Mouse (Mus musculus) forebrain, embryonic 10.5 days (tissue): Measurements from ENCODE around the gene Sys1. TPM values are rescaled to one million over a fixed set of nuclear protein-coding genes. Genes with fewer than 3 reads are reported as not detected.

Experiments used
- DNase-seq: peaks from one replicate; pipeline ENCODE4 v3.0.0-alpha.2; 2017; ENCODE audit warnings: low spot score; ENCODE audit errors: extremely low spot score
- H3K27ac ChIP-seq: fragments of 300-500 bp; sonication (generic); 2 replicates; pipeline ENCODE4 v1.5.1; 2016; ENCODE audit warnings: mild to moderate bottlenecking
- H3K27me3 ChIP-seq: fragments of 300-500 bp; sonication (generic); 2 replicates; pipeline ENCODE4 v1.6.1; 2016; ENCODE audit warnings: mild to moderate bottlenecking; ENCODE audit not compliant: poor library complexity, severe bottlenecking
- H3K36me3 ChIP-seq: fragments of 300-500 bp; sonication (generic); replicated peaks from 2 replicates; pipeline ENCODE4 v1.6.1; 2016; ENCODE audit warnings: mild to moderate bottlenecking, moderate library complexity
- H3K4me1 ChIP-seq: fragments of 300-500 bp; sonication (generic); 2 replicates; pipeline ENCODE4 v1.6.1; 2016
- H3K4me3 ChIP-seq: fragments of 300-500 bp; sonication (generic); 2 replicates; pipeline ENCODE4 v1.5.1; 2016; ENCODE audit warnings: mild to moderate bottlenecking, moderate library complexity
- H3K9me3 ChIP-seq: fragments of 300-500 bp; sonication (generic); 2 replicates; pipeline ENCODE4 v1.6.1; 2016; ENCODE audit warnings: mild to moderate bottlenecking, moderate library complexity
- WGBS: fragments of 180-500 bp; shearing (Covaris S2); methylation state at CpG from one replicate; pipeline ENCODE4 v1.1.7; 2016; 5-methylcytosine and 5-hydroxymethylcytosine counted together
- polyA plus RNA-seq: library from polyadenylated mRNA; unstranded; fragments of >200 nt; fragmentation: Nextera tagmentation; extraction: Ambion mirVana; gene quantifications from 2 replicates; pipeline ENCODE4 v1.2.1, GENCODE M21; 2016

The Sys1 gene
- polyA plus RNA-seq, 1 experiment from 2014 or later, result 59.5 TPM

DNA sequence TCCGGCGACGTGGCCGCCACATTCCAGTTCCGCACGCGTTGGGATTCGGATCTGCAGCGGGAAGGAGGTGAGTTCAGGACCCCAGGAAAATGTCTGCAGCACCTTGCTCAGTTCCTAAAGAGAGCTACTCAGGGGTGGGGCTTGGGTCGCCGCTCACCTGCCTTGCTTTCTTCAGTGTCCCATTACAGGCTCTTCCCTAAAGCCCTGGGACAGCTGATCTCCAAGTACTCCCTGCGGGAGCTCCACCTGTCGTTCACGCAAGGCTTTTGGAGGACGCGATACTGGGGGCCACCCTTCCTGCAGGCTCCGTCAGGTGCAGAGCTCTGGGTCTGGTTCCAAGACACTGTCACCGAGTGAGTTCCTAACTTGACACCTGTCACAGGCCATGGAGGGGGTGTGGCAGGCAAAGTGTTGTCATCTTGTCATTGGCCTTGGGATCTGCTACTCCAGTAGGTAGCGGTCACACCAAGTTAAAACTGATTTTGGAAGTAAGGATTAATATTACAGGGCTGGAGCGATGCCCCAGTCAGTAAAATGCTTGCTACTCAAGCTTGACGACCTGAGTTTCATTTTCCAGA, 41.0 kb downstream of the Sys1 start:
- DNase-seq, result no peak
- H3K4me1 ChIP-seq, result peaks cover 20% of the 10 kb centered on the region
- peaks cover 35% of the 10 kb centered on the region for H3K36me3 ChIP-seq
- H3K4me3 ChIP-seq, result peak overlapping the region; percentile 77
- 5% methylated on average over 21 of the region's 21 CpGs for WGBS
- peak overlapping the region; percentile 86 for H3K27ac ChIP-seq
- no peaks in the 10 kb centered on the region for H3K27me3 ChIP-seq
- H3K9me3 ChIP-seq, result no peaks in the 10 kb centered on the region

DNA sequence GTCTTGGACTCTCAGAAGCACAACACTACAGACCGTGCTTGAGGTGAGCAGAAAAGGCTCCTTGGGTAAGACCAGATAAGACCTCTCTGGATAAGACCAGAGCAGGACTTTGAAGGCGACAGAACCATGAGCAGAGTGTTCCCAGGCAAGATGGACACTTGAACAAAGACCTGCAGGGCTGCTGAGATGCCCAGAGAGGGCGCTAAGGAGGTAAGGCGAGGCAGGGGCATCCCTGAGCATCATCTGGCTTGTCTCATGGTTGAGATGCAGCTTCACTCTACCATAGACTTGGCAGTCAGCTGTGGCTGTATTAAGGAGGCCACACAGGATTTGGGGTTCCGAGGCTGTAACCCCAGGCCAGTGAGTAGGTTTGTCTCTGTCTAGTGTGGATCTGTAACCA, 42.6 kb downstream of the Sys1 start:
- Histone ChIP-seq H3K27me3 (no peaks in the 10 kb centered on the region), H3K9me3 (peaks cover 5% of the 10 kb centered on the region; the same call in 1 of the 2 replicates), H3K4me1 (peaks cover 20% of the 10 kb centered on the region), H3K36me3 (peaks cover 51% of the 10 kb centered on the region), H3K27ac (no peak overlapping the region), H3K4me3 (no peak overlapping the region)
- no peak for DNase-seq
- 75% methylated on average over 5 of the region's 5 CpGs for WGBS

DNA sequence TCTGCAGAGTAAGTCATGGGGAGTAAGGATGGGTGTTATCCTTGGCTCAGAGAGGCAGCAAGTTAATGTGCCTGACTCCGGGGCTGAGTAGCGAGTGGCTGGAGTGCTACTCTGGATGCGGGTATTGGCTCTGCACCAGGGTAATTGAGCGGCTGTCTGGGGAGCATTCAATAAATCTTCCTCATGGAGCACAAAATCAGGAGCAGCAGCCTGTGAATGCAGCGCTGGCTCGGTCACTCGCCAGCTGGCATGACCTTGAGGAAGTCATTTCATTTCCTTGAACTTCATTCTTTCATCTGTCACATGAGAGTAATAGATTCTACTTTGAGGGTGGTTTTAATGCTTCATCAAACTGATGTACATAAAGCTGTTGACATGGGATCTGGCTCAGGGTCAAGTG, 43.7 kb downstream of the Sys1 start:
- no peaks in the 10 kb centered on the region for H3K27me3 ChIP-seq
- peaks cover 20% of the 10 kb centered on the region for H3K4me1 ChIP-seq
- no peak overlapping the region for H3K4me3 ChIP-seq
- 96% methylated on average over 7 of the region's 7 CpGs for WGBS
- peaks cover 63% of the 10 kb centered on the region for H3K36me3 ChIP-seq
- no peak overlapping the region for H3K27ac ChIP-seq
- no peak for DNase-seq
- peaks cover 12% of the 10 kb centered on the region; the same call in 1 of the 2 replicates for H3K9me3 ChIP-seq

DNA sequence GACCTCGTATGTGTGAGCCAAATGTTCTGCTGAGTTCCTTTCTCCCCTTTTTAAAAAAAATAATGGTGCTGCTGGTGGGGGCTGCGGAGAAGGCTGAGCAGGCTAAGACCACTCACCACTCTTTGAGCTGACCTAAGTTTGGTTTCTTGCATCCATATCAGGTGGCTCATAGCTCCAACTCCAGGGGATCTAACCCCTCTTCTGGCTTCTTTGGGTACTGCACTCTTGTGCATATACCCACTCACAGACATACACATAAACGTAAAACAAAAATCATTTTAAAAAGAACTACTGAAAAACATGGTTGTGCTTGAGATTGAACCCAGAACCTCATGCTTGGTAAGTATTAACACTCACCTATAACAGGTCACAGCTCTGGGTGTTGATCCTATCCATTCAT, 48.2 kb downstream of the Sys1 start:
- Histone ChIP-seq H3K4me3 (no peak overlapping the region), H3K9me3 (peaks cover 12% of the 10 kb centered on the region; the same call in 1 of the 2 replicates), H3K4me1 (no peaks in the 10 kb centered on the region), H3K36me3 (peaks cover 81% of the 10 kb centered on the region), H3K27me3 (no peaks in the 10 kb centered on the region), H3K27ac (no peak overlapping the region)
- 90% methylated on average over 3 of the region's 3 CpGs for WGBS
- DNase-seq, result no peak

DNA sequence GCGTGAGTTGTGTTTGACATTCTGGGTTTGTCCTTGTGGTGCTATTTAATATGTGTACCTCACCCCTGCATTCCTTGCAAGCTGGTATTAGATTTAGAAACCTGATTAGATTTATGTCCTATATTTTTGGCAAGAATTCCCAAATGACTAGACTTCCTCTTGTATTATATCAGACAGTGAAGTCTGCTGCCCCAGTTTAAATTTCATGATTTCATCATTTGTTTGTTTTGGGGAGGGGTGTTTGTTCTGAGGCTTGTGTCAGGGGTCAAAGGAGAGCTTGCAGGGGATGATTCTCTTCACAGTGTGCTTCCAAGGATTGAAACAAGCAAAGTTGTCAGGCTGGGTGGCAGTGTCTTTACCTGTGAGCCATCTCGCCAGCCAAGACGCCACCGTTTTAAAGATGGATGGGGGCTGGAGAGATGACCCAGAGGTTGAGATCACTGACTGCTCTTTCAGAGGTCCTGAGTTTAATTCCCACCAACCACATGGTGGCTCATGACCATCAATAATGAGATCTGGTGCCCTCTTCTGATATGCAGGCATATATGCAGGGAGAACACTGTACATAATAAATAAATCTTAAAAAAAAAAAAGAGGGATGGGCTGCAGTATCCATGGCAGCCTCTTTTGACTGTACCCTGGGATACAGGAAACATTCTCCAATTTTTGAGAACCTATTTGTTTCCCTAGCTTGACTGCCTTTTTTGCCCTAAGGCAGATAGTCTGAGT, 49.0 kb downstream of the Sys1 start:
- 95% methylated on average over 4 of the region's 4 CpGs for WGBS
- peaks cover 72% of the 10 kb centered on the region for H3K36me3 ChIP-seq
- peaks cover 12% of the 10 kb centered on the region; the same call in 1 of the 2 replicates for H3K9me3 ChIP-seq
- H3K4me3 ChIP-seq, result no peak overlapping the region
- H3K27me3 ChIP-seq, result no peaks in the 10 kb centered on the region
- H3K4me1 ChIP-seq, result no peaks in the 10 kb centered on the region
- DNase-seq, result no peak
- H3K27ac ChIP-seq, result no peak overlapping the region

DNA sequence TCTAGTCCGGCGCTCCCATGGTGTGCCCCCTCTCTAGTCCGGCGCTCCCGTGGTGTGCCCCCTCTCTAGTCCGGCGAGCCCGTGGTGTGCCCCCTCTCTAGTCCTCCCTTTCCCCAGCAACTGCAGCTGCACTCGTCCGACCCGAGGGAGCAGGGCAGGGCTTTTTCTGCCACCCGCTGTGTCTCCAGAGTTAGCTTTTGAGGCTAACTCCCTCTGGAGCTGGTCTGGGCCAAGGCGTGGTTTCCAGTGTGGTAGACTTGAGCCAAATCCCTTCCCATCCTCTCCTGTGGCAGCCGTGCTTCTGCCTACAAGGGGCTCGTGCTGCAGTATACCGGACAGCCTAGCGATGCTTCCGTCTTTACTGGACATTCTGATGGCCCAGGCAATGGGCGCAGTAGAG, 51.0 kb downstream of the Sys1 start:
- Histone ChIP-seq H3K9me3 (peaks cover 12% of the 10 kb centered on the region; the same call in 1 of the 2 replicates), H3K27ac (no peak overlapping the region), H3K27me3 (no peaks in the 10 kb centered on the region), H3K4me1 (no peaks in the 10 kb centered on the region), H3K4me3 (no peak overlapping the region), H3K36me3 (peaks cover 52% of the 10 kb centered on the region)
- 86% methylated on average over 19 of the region's 19 CpGs for WGBS
- DNase-seq, result no peak

DNA sequence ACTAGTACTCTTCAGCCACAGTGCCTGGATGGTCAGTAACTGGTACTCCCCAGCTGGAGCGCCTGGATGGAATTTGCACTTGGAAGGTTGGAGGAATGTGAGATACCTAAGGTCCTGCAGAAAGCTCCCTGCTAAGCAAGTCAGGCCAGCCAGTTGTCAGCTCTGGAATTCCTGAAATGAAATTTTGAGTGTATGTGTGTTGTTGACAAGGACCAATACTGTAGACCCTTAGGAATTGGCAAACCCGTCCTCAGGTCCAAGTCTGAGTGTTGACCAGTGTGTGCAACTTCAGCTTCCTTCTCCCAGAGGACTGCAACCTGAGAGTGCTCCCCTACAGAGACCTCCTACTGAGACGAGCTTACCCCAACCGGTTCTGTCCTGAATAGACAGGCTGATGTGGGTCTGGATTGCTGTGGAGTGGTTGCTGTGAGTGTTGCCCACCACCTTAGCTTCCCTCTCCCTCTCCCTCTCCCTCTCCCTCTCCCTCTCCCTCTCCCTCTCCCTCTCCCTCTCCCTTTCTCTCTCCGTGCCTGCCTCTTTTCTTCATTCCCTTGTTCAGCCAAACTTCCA, 53.9 kb downstream of the Sys1 start:
- 55% methylated on average over 5 of the region's 5 CpGs for WGBS
- Histone ChIP-seq H3K4me1 (no peaks in the 10 kb centered on the region), H3K27ac (no peak overlapping the region), H3K9me3 (no peaks in the 10 kb centered on the region), H3K36me3 (peaks cover 23% of the 10 kb centered on the region), H3K4me3 (no peak overlapping the region), H3K27me3 (no peaks in the 10 kb centered on the region)
- DNase-seq, result no peak

DNA sequence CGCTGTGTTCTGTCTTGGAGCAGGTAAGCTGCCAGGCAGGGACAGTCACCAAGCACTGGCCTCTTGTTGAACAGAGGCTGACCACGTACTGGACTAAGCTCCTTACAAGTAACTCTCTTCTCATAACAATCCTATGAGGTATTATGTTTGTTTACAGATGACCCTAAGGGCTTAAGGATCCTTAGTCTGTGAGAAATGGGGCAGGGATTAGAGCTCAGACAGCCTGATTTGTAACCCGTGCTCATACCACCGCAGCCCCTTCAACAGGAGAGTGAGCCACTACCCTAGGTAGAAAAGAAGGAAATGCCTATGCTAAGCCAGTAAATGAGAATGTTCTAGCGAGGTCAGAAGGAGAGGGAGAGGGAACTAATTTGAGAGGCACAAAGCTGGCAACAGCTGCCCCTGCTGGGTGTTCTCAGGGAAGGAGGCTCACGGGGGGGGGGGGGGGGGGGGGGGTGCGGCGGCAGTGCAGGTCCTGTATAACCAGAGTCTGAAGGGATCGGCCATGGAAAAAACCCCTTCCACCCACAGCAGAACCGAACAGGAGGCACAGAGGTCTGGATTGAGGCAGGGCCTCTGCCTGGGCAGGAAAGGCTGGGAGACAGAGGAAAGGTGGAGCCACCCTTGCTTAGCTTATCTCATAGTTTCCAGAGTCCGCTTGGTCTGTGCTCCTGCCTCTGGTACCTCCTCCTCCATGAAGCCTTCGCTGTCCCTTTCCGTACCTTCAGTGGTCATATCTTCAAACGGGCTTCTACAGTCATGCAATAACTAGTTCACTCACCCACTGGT, 55.6 kb downstream of the Sys1 start:
- no peak overlapping the region for H3K27ac ChIP-seq
- H3K36me3 ChIP-seq, result peaks cover 7% of the 10 kb centered on the region
- H3K4me1 ChIP-seq, result no peaks in the 10 kb centered on the region
- no peaks in the 10 kb centered on the region for H3K9me3 ChIP-seq
- H3K4me3 ChIP-seq, result no peak overlapping the region
- H3K27me3 ChIP-seq, result no peaks in the 10 kb centered on the region
- DNase-seq, result no peak
- WGBS, result 65% methylated on average over 11 of the region's 14 CpGs

DNA sequence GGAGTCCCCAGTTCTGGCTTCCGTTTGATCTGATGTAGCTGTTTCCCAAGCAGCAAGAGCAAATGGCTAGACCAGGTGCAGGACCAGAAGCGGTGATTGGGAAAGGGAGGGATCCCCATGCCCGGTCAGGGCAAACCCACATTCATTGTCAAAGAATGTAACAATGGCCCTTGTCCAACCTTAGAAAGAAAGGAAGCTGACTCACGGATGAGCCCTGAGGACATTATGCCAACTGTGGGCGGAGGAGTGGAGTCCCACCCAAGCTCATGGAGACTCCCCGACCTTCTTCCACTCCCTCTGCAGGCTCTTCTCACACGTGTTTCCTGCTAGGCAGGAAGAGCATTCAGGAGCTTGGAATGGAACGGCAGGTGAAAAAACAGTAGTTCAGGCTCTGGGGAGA, 56.6 kb downstream of the Sys1 start:
- H3K4me1 ChIP-seq, result no peaks in the 10 kb centered on the region
- DNase-seq, result no peak
- no peaks in the 10 kb centered on the region for H3K9me3 ChIP-seq
- no peaks in the 10 kb centered on the region for H3K36me3 ChIP-seq
- WGBS, result 78% methylated on average over 8 of the region's 8 CpGs
- no peak overlapping the region for H3K27ac ChIP-seq
- H3K4me3 ChIP-seq, result no peak overlapping the region
- no peaks in the 10 kb centered on the region for H3K27me3 ChIP-seq

DNA sequence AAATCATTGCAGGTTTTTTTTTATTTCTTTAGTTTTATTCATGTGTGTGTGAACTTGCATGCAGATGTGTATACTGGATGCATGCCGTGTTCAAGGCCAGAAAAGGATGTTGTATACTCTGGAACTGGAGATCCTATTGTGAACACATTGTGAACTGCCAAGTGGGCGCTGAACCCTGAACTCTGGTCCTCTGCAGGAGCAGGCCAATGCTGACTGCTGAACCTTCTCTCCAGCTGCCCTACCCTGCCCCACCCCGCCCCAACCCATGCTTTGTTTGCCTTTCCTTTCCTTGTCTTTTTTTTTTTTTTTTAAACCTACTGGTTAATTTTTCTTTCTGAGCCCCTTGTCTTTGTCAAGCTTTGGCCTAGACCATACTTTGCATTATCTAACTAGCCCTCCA, 58.2 kb downstream of the Sys1 start:
- Histone ChIP-seq H3K27ac (no peak overlapping the region), H3K9me3 (no peaks in the 10 kb centered on the region), H3K4me1 (no peaks in the 10 kb centered on the region), H3K36me3 (no peaks in the 10 kb centered on the region), H3K27me3 (no peaks in the 10 kb centered on the region), H3K4me3 (no peak overlapping the region)
- 83% methylated on average over 3 of the region's 3 CpGs for WGBS
- DNase-seq, result no peak

DNA sequence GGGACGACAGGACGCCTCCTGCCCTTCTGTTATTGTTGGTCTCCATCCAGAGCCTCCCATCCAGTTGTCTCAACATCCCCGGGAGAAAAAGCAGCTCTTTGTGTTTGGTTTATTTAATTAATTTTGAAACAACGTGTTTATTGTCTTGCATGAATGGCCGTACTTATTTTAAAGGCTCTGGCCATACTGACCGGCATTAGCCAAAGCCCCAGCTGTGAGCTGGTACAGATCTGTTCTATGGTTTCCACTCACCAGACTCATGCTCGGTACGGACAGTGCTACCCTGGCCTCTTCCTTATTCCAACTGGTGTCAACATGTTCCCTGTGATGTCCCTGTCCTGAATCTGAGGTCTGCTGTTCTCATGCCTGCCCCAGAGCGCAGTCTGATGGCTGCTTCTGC, 59.1 kb downstream of the Sys1 start:
- H3K4me1 ChIP-seq, result no peaks in the 10 kb centered on the region
- H3K4me3 ChIP-seq, result no peak overlapping the region
- no peaks in the 10 kb centered on the region for H3K36me3 ChIP-seq
- no peak for DNase-seq
- no peaks in the 10 kb centered on the region for H3K9me3 ChIP-seq
- whole genome bisulfite sequencing, result 85% methylated on average over 9 of the region's 9 CpGs
- H3K27me3 ChIP-seq, result no peaks in the 10 kb centered on the region
- no peak overlapping the region for H3K27ac ChIP-seq

DNA sequence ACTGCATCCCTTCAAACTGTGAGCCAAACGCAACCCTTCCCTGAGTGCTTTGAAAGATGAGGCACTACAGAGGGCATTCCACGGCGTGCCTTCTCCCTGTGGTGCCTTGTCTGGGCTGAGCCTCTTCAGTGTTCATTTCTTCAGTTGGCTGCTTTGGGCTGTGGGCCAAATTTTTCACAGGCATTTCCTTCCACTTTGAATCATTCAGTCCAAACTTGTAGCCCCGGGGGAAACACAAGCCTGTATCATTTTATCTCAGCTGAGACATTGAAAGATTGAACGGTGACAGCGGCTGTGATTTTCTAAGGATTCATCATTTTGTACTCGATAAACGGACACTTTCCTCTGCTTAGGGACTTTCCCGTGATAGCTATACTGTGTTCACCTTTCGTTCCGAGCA, 59.8 kb downstream of the Sys1 start:
- WGBS, result 93% methylated on average over 11 of the region's 11 CpGs
- Histone ChIP-seq H3K27ac (no peak overlapping the region), H3K9me3 (no peaks in the 10 kb centered on the region), H3K27me3 (peaks cover 1% of the 10 kb centered on the region; the same call in 1 of the 2 replicates), H3K36me3 (no peaks in the 10 kb centered on the region), H3K4me3 (no peak overlapping the region), H3K4me1 (no peaks in the 10 kb centered on the region)
- DNase-seq, result no peak
